Mouse (Mus musculus): Measurements from ENCODE around the gene Cryge.

- TF ChIP-seq CTCF (IDR thresholded peaks at IDR 0.05; ENCODE audit: low read depth) (no peak), EP300 (IDR thresholded peaks at IDR 0.05; ENCODE audit: low read depth) (no peak)
Observed at GRCm38 (mm10) chr1:65012726-65013125, 38.2 kb downstream of the Cryge start.
